Mouse (Mus musculus) gonadal fat pad, adult 2 months (tissue): ENCODE measurements around the gene Igf2r. TPM values are rescaled to one million over a fixed set of nuclear protein-coding genes. Genes with fewer than 3 reads are reported as not detected.

Experiments used
- DNase-seq: peaks from one replicate; pipeline ENCODE4 v3.0.0-alpha.2; 2012; ENCODE audit warnings: low read depth
- polyA plus RNA-seq: library from polyadenylated mRNA; depleted of rRNA; stranded (reverse); fragments of >200 nt; gene quantifications from 2 replicates; pipeline ENCODE4 v1.2.3, GENCODE M21; 2012; rRNA removed

Igf2r gene
- polyA plus RNA-seq: 15.7 and 20.0 TPM in 2 replicates

GRCm38 (mm10) chr17:12769380-12769921 is at the start of gene Igf2r:
Igf2r (minus strand) TSS chr17:12769664.
- no peak for DNase-seq

GRCm38 (mm10) chr17:12815885-12816284 is 46.4 kb upstream of the Igf2r start:
- no peak for DNase-seq

GRCm38 (mm10) chr17:12814502-12814901 is 45.0 kb upstream of the Igf2r start:
- no peak for DNase-seq

- no peak for DNase-seq
Measured at GRCm38 (mm10) chr17:12810973-12811303, 41.5 kb upstream of the Igf2r start.

GRCm38 (mm10) chr17:12810103-12810972 is 40.9 kb upstream of the Igf2r start:
- no peak for DNase-seq

- DNase-seq: no peak
Measured at GRCm38 (mm10) chr17:12808851-12809250, 39.4 kb upstream of the Igf2r start.

GRCm38 (mm10) chr17:12804584-12805445 is 35.4 kb upstream of the Igf2r start:
- DNase-seq: no peak

GRCm38 (mm10) chr17:12801861-12802540 is 32.5 kb upstream of the Igf2r start:
- no peak for DNase-seq

GRCm38 (mm10) chr17:12799368-12800275 is 30.2 kb upstream of the Igf2r start:
- DNase-seq: no peak

GRCm38 (mm10) chr17:12798571-12798970 is 29.1 kb upstream of the Igf2r start:
- no peak for DNase-seq

- no peak for DNase-seq
Measured at GRCm38 (mm10) chr17:12797427-12798029, 28.1 kb upstream of the Igf2r start.

- no peak for DNase-seq
Measured at GRCm38 (mm10) chr17:12796633-12797032, 27.2 kb upstream of the Igf2r start.

GRCm38 (mm10) chr17:12793660-12794406 is 24.4 kb upstream of the Igf2r start:
- peak; percentile 54 for DNase-seq

- peak; percentile 58 for DNase-seq
Measured at GRCm38 (mm10) chr17:12792422-12793206, 23.1 kb upstream of the Igf2r start.

GRCm38 (mm10) chr17:12791420-12791819 is 22.0 kb upstream of the Igf2r start:
- no peak for DNase-seq

- DNase-seq: no peak
Measured at GRCm38 (mm10) chr17:12791079-12791406, 21.6 kb upstream of the Igf2r start.

GRCm38 (mm10) chr17:12790353-12791078 is 21.1 kb upstream of the Igf2r start:
- DNase-seq: no peak
